Mouse (Mus musculus) limb, embryonic 14.5 days (tissue): ENCODE results near the gene Rhobtb3. TPM values are rescaled to one million over a fixed set of nuclear protein-coding genes. Genes with fewer than 3 reads are reported as not detected.
"Not testable (repeated sequence)": the region's sequence is repeated elsewhere in the genome, so short reads cannot be mapped to it uniquely, and the experiment has no call there.

Source experiments
- ATAC-seq: fragments of 200-750 bp; cut with Nextera tagmentation; 2 replicates; pipeline ENCODE4 v1.8.0; 2017; ENCODE audit warnings: low read depth, moderate number of reproducible peaks, moderate TSS enrichment; ENCODE audit not compliant: low FRiP score
- DNase-seq: peaks from one replicate; pipeline ENCODE4 v3.0.0-alpha.2; 2015; ENCODE audit warnings: low spot score
- H3K27ac ChIP-seq: fragments of 300-500 bp; sonication (generic); replicated peaks from 2 replicates; pipeline ENCODE4 v1.5.1; 2014; ENCODE audit warnings: low read depth, mild to moderate bottlenecking, low read length, moderate library complexity, mixed read lengths
- H3K27me3 ChIP-seq: fragments of 300-500 bp; sonication (generic); 2 replicates; pipeline ENCODE4 v1.6.1; 2014; ENCODE audit warnings: low read length, mixed read lengths; ENCODE audit not compliant: control insufficient read depth, insufficient read depth
- H3K36me3 ChIP-seq: fragments of 300-500 bp; sonication (generic); 2 replicates; pipeline ENCODE4 v1.6.1; 2014; ENCODE audit warnings: mild to moderate bottlenecking, low read length, moderate library complexity, mixed read lengths; ENCODE audit not compliant: control insufficient read depth, insufficient read depth
- H3K4me1 ChIP-seq: fragments of 300-500 bp; sonication (generic); 2 replicates; pipeline ENCODE4 v1.6.1; 2014; ENCODE audit warnings: antibody characterized with exemption, low read length, mixed read lengths; ENCODE audit not compliant: control insufficient read depth, insufficient read depth
- H3K4me2 ChIP-seq: fragments of 300-500 bp; sonication (generic); replicated peaks from 2 replicates; pipeline ENCODE4 v1.6.1; 2014; ENCODE audit warnings: low read depth, mild to moderate bottlenecking, low read length, moderate library complexity; ENCODE audit not compliant: severe bottlenecking
- H3K4me3 ChIP-seq: fragments of 300-500 bp; sonication (generic); replicated peaks from 2 replicates; pipeline ENCODE4 v1.5.1; 2014; ENCODE audit warnings: low read length
- H3K9ac ChIP-seq: fragments of 300-500 bp; sonication (generic); 2 replicates; pipeline ENCODE4 v1.6.1; 2014; ENCODE audit warnings: mild to moderate bottlenecking, low read depth, low read length, moderate library complexity; ENCODE audit not compliant: severe bottlenecking
- H3K9me3 ChIP-seq: fragments of 300-500 bp; sonication (generic); 2 replicates; pipeline ENCODE4 v1.6.1; 2016; ENCODE audit warnings: low read length; ENCODE audit not compliant: control insufficient read depth
- POLR2A ChIP-seq: fragments of 200-500 bp; IDR thresholded peaks from 2 replicates; pipeline ENCODE4 v1.8.0; 2012; ENCODE audit warnings: inconsistent platforms, mild to moderate bottlenecking, moderate library complexity, borderline replicate concordance; ENCODE audit not compliant: insufficient read depth, insufficient read length; ENCODE audit errors: extremely low read depth
- WGBS: fragments of 180-500 bp; shearing (Covaris S2); extraction: QIAGEN DNeasy Blood & Tissue Kit; methylation state at CpG from one replicate; pipeline ENCODE4 v1.1.7; 2014; 5-methylcytosine and 5-hydroxymethylcytosine counted together
- polyA plus RNA-seq, 2 experiments: library from polyadenylated mRNA; depleted of rRNA in 1 of 2; stranded (reverse) in 1 of 2; unstranded in 1 of 2; fragments of >200 nt; fragmentation: Nextera tagmentation in 1 of 2; extraction: Ambion mirVana in 1 of 2; gene quantifications; 2 replicates each; pipeline versions ENCODE4 v1.2.1 to v1.2.3; 2012 to 2014

The Rhobtb3 gene
- polyA plus RNA-seq, 2 experiments = 30.7 to 53.3 TPM

DNA sequence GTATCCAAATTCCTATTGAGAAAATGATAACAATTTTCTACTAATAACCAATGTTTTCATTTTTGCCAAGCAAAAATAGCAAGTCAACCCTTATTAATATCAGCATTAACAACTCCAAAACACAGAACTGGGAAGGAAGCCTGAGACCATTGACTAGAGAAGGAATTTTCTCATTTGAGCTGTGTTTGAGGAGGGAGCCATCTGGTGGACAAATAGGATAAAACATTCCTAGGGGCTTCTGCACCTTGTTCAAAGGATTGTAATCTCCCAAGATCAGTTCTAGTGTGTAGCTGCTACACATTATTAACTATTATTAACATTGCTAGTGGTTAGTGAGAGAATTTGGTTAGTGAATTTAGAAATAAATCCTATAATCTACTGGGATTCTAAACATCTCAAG lies 65.8 kb downstream of the Rhobtb3 start:
- TF ChIP-seq POLR2A = no peak
- H3K9ac ChIP-seq = no peak overlapping the region
- H3K36me3 ChIP-seq = peaks cover 50% of the 10 kb centered on the region
- H3K4me3 ChIP-seq = no peak overlapping the region
- ATAC-seq = 0 out of 2 replicates have a peak, but pooled peaks have one; percentile 21
- H3K27me3 ChIP-seq = no peaks in the 10 kb centered on the region
- no peak overlapping the region for H3K27ac ChIP-seq
- no peak overlapping the region for H3K4me2 ChIP-seq
- H3K9me3 ChIP-seq = no peaks in the 10 kb centered on the region
- no peaks in the 10 kb centered on the region for H3K4me1 ChIP-seq
- peak; percentile 76 for DNase-seq

DNA sequence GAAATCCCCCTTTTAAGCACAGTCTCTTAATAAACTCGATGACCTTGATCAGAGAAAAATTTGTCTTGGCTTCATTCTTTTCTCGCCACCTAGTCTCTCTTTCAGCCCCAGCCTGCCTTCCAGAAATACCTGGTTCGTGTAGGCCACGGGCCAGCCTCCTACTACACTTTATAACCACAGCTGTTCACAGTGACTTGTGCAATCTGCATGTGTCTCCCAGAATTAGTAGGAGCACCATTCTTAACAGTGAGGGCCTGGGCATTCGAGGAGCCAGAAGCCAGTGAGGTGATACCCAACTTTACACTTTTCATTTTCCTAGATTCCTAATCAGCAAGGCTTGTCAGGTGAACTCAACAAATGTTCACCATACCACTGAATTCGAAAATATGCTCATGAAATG lies 67.1 kb downstream of the Rhobtb3 start:
- no peaks in the 10 kb centered on the region for H3K27me3 ChIP-seq
- no peak overlapping the region for H3K4me3 ChIP-seq
- no peak for TF ChIP-seq POLR2A
- DNase-seq (no peak), ATAC-seq (no peak)
- no peaks in the 10 kb centered on the region for H3K4me1 ChIP-seq
- no peak overlapping the region for H3K9ac ChIP-seq
- H3K27ac ChIP-seq = no peak overlapping the region
- H3K36me3 ChIP-seq = peaks cover 45% of the 10 kb centered on the region
- H3K4me2 ChIP-seq = no peak overlapping the region
- 82% methylated on average over 6 of the region's 6 CpGs for WGBS
- H3K9me3 ChIP-seq = no peaks in the 10 kb centered on the region

DNA sequence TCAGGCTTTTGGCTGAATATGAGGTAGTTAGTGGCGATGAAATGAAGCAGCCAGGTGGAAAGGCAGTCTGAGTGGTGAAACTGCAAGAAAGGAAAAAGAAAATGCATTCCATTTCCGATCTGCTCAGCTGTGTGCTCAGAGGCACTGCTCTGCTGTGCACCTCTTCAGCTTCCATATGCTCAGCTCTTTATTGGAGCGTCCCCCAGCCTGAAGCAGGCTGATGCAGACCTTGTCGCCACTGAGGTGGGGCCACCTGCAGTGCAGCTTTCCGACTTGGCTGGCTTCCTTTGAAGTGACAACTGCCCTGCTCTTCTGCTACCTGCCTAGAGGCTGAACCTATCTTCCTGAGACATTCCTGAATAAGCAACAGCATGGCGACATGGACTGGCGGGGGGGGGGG lies 67.5 kb downstream of the Rhobtb3 start:
- DNase-seq, H3K27me3 ChIP-seq, ATAC-seq, H3K27ac ChIP-seq, H3K9me3 ChIP-seq, H3K4me3 ChIP-seq, H3K4me2 ChIP-seq, H3K4me1 ChIP-seq, H3K9ac ChIP-seq: not testable (repeated sequence)
- WGBS = 62% methylated on average over 7 of the region's 7 CpGs
- peaks cover 49% of the 10 kb centered on the region for H3K36me3 ChIP-seq

DNA sequence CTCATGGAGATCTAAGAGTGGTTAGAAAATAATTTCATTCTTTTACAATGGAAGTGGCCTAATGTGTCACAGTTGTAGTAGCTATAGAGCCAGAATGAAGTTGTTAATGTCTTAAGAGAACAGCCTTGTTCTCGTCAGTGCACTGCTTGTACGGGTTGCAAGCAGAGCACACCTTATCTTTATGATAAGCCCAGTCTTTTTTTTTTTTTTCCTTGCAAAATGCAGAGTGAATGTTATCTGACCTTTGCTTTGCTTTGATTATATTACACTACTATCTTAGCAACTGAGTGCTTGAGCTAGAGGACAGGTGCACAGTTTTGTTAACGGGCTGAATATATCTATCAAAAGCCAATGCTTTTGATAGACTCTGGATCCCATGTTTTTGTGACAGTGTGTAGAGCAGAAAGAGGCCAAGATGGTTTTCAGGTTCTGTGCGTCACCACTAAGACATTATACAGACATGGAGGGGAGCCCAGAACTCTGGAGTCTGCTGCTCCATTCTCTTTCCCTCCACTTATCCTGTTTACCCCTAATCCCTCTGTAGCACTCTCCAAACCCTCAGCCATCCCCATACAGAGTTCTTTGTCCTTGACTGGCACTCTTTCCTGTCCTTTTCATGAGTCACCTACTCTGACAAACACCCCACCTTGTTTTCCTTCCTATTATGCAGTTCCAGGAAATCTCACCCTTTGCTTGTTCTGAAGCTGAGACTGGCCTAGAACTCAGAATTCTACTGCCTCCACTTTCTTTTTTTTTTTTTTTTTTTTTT lies 68.9 kb downstream of the Rhobtb3 start:
- WGBS = 93% methylated on average over 4 of the region's 4 CpGs
- H3K36me3 ChIP-seq = peaks cover 55% of the 10 kb centered on the region

DNA sequence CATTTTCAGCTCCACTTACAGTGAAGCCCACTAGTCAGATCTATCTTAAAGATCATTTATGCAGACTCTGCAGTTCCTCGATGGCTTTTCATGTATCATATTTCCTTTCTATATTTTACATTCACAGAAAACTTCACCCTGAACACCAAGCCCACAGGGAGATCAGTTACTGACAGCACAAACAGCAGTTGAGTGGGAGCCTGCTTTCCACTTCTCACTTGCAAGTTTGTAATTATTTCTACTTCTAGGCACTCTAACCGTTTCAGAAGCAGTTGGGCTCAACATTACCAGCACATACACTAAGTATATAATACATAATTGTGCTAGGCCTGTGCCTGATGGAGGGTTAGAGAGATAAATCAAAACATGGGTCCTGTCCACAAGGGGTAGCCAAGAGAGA lies 75.8 kb downstream of the Rhobtb3 start:
- no peak for TF ChIP-seq POLR2A
- Histone ChIP-seq H3K36me3 (peaks cover 36% of the 10 kb centered on the region), H3K9ac (no peak overlapping the region), H3K4me1 (no peaks in the 10 kb centered on the region), H3K4me3 (no peak overlapping the region), H3K4me2 (no peak overlapping the region), H3K9me3 (no peaks in the 10 kb centered on the region), H3K27ac (no peak overlapping the region), H3K27me3 (no peaks in the 10 kb centered on the region)
- DNase-seq (no peak), ATAC-seq (no peak)
- WGBS = 92% methylated on average over 2 of the region's 2 CpGs

More for the DNA sequence above, 68.9 kb downstream of the Rhobtb3 start:
- no peak for ATAC-seq
- Histone ChIP-seq H3K4me2 (no peak overlapping the region), H3K9me3 (no peaks in the 10 kb centered on the region), H3K4me1 (no peaks in the 10 kb centered on the region), H3K27me3 (no peaks in the 10 kb centered on the region), H3K4me3 (no peak overlapping the region), H3K27ac (no peak overlapping the region), H3K9ac (no peak overlapping the region)
- DNase-seq = no peak
- no peak for TF ChIP-seq POLR2A
